Mouse (Mus musculus): ENCODE data around the gene Tmem9b.

The Tmem9b gene

GRCm38 (mm10) chr7:109739822-109740370, 12.8 kb downstream of the Tmem9b start:
- DNase-seq (ENCODE audit: low read depth) = no peak

GRCm38 (mm10) chr7:109734806-109735205, 17.9 kb downstream of the Tmem9b start:
- no peak for DNase-seq (ENCODE audit: low read depth)

- DNase-seq (ENCODE audit: low read depth) = no peak
Observed at GRCm38 (mm10) chr7:109731626-109732025, 21.0 kb downstream of the Tmem9b start, which contains the start of gene Ascl3. TSS of gene Ascl3 (minus strand) at chr7:109731726.

- DNase-seq (ENCODE audit: low read depth) = no peak
Observed at GRCm38 (mm10) chr7:109723697-109724096, 29.0 kb downstream of the Tmem9b start, which contains the start of gene BC051019. TSS of gene BC051019 (minus strand) at chr7:109723850.

- DNase-seq (ENCODE audit: low read depth) = no peak
Observed at GRCm38 (mm10) chr7:109723114-109723513, 29.6 kb downstream of the Tmem9b start.

- DNase-seq (ENCODE audit: low read depth) = peak; percentile 22
Observed at GRCm38 (mm10) chr7:109722618-109723017, 30.1 kb downstream of the Tmem9b start.

- DNase-seq (ENCODE audit: low read depth) = peak; percentile 34
Observed at GRCm38 (mm10) chr7:109719286-109719685, 33.4 kb downstream of the Tmem9b start.

GRCm38 (mm10) chr7:109713434-109713982, 39.2 kb downstream of the Tmem9b start:
- no peak for DNase-seq (ENCODE audit: low read depth)

- no peak for DNase-seq (ENCODE audit: low read depth)
Observed at GRCm38 (mm10) chr7:109712198-109712597, 40.5 kb downstream of the Tmem9b start.

- no peak for DNase-seq (ENCODE audit: low read depth)
Observed at GRCm38 (mm10) chr7:109710069-109710468, 42.6 kb downstream of the Tmem9b start.

- DNase-seq (ENCODE audit: low read depth) = no peak
Observed at GRCm38 (mm10) chr7:109708961-109709382, 43.7 kb downstream of the Tmem9b start.

GRCm38 (mm10) chr7:109707023-109707785, 45.5 kb downstream of the Tmem9b start:
- peak; percentile 55 for DNase-seq (ENCODE audit: low read depth)

- no peak for DNase-seq (ENCODE audit: low read depth)
Observed at GRCm38 (mm10) chr7:109704461-109704860, 48.2 kb downstream of the Tmem9b start.

GRCm38 (mm10) chr7:109704016-109704377, 48.7 kb downstream of the Tmem9b start:
- DNase-seq (ENCODE audit: low read depth) = no peak

GRCm38 (mm10) chr7:109703190-109704015, 49.3 kb downstream of the Tmem9b start, which contains the start of the genes St5 and Akip1:
TSS of gene St5 (minus strand) at chr7:109703605.
TSS of gene Akip1 (plus strand) at chr7:109703690.
- peak; percentile 87 for DNase-seq (ENCODE audit: low read depth)

GRCm38 (mm10) chr7:109702721-109703120, 50.0 kb downstream of the Tmem9b start:
- no peak for DNase-seq (ENCODE audit: low read depth)

GRCm38 (mm10) chr7:109700213-109700612, 52.5 kb downstream of the Tmem9b start:
- DNase-seq (ENCODE audit: low read depth) = no peak

GRCm38 (mm10) chr7:109695339-109695726, 57.3 kb downstream of the Tmem9b start:
- DNase-seq (ENCODE audit: low read depth) = no peak

GRCm38 (mm10) chr7:109694576-109695338, 57.9 kb downstream of the Tmem9b start:
- DNase-seq (ENCODE audit: low read depth) = no peak

GRCm38 (mm10) chr7:109690961-109691360, 61.7 kb downstream of the Tmem9b start:
- DNase-seq (ENCODE audit: low read depth) = no peak

GRCm38 (mm10) chr7:109690101-109690500, 62.6 kb downstream of the Tmem9b start:
- DNase-seq (ENCODE audit: low read depth) = no peak
